Mouse (Mus musculus) midbrain, embryonic 16.5 days (tissue): Measurements from ENCODE around the gene Zbtb24. TPM values are rescaled to one million over a fixed set of nuclear protein-coding genes. Genes with fewer than 3 reads are reported as not detected.

Source experiments
- ATAC-seq: fragments of 200-750 bp; cut with Nextera tagmentation; 2 replicates; pipeline ENCODE4 v1.8.0; 2017; ENCODE audit warnings: moderate TSS enrichment
- H3K27ac ChIP-seq: fragments of 300-500 bp; sonication (generic); 2 replicates; pipeline ENCODE4 v1.5.1; 2014; ENCODE audit warnings: mild to moderate bottlenecking, low read length, mixed read lengths
- H3K27me3 ChIP-seq: fragments of 300-500 bp; sonication (generic); 2 replicates; pipeline ENCODE4 v1.6.1; 2014; ENCODE audit warnings: low read depth, low read length, mixed read lengths; ENCODE audit not compliant: control insufficient read depth, insufficient read depth
- H3K36me3 ChIP-seq: fragments of 300-500 bp; sonication (generic); 2 replicates; pipeline ENCODE4 v1.6.1; 2014; ENCODE audit warnings: mild to moderate bottlenecking, low read length, moderate library complexity, mixed read lengths; ENCODE audit not compliant: control insufficient read depth, insufficient read depth
- H3K4me1 ChIP-seq: fragments of 300-500 bp; sonication (generic); 2 replicates; pipeline ENCODE4 v1.6.1; 2014; ENCODE audit warnings: mild to moderate bottlenecking, low read length, mixed read lengths; ENCODE audit not compliant: control insufficient read depth, insufficient read depth
- H3K4me2 ChIP-seq: fragments of 300-500 bp; sonication (generic); 2 replicates; pipeline ENCODE4 v1.6.1; 2014; ENCODE audit warnings: mild to moderate bottlenecking, low read length, mixed read lengths
- H3K4me3 ChIP-seq: fragments of 300-500 bp; sonication (generic); 2 replicates; pipeline ENCODE4 v1.5.1; 2014; ENCODE audit warnings: low read depth, mild to moderate bottlenecking, low read length, moderate library complexity, mixed read lengths
- H3K9ac ChIP-seq: fragments of 300-500 bp; sonication (generic); 2 replicates; pipeline ENCODE4 v1.6.1; 2014; ENCODE audit warnings: low read depth, low read length, mixed read lengths
- H3K9me3 ChIP-seq: fragments of 300-500 bp; sonication (generic); replicated peaks from 2 replicates; pipeline ENCODE4 v1.6.1; 2014; ENCODE audit warnings: mild to moderate bottlenecking, low read length, mixed read lengths; ENCODE audit not compliant: control insufficient read depth, poor library complexity, severe bottlenecking
- WGBS: fragments of 180-500 bp; shearing (Covaris S2); extraction: QIAGEN DNeasy Blood & Tissue Kit; methylation state at CpG from one replicate; pipeline ENCODE4 v1.1.7; 2014; 5-methylcytosine and 5-hydroxymethylcytosine counted together
- polyA plus RNA-seq: library from polyadenylated mRNA; unstranded; fragments of >200 nt; fragmentation: Nextera tagmentation; extraction: Ambion mirVana; gene quantifications from 2 replicates; pipeline ENCODE4 v1.2.1, GENCODE M21; 2015

The Zbtb24 gene
- polyA plus RNA-seq, 1 experiment from 2014 or later, result 19.3 TPM

- no peak for ATAC-seq
- Histone ChIP-seq H3K27me3 (no peaks in the 10 kb centered on the region), H3K9ac (no peak overlapping the region), H3K9me3 (no peaks in the 10 kb centered on the region), H3K27ac (no peak overlapping the region), H3K4me1 (no peaks in the 10 kb centered on the region), H3K4me3 (no peak overlapping the region), H3K36me3 (no peaks in the 10 kb centered on the region), H3K4me2 (no peak overlapping the region)
- WGBS, result 77% methylated on average over 2 of the region's 2 CpGs
Observed at GRCm38 (mm10) chr10:41423681-41424080, 26.5 kb upstream of the Zbtb24 start.

GRCm38 (mm10) chr10:41426368-41426767 is 23.8 kb upstream of the Zbtb24 start:
- ATAC-seq, result no peak
- Histone ChIP-seq H3K4me2 (no peak overlapping the region), H3K9ac (no peak overlapping the region), H3K4me3 (no peak overlapping the region), H3K27ac (no peak overlapping the region), H3K36me3 (no peaks in the 10 kb centered on the region), H3K9me3 (no peaks in the 10 kb centered on the region), H3K27me3 (no peaks in the 10 kb centered on the region), H3K4me1 (no peaks in the 10 kb centered on the region)
- 64% methylated on average over 6 of the region's 6 CpGs for WGBS

GRCm38 (mm10) chr10:41434624-41435023 is 15.6 kb upstream of the Zbtb24 start:
- H3K4me3 ChIP-seq, result no peak overlapping the region

GRCm38 (mm10) chr10:41435141-41435540 is 15.0 kb upstream of the Zbtb24 start:
- H3K9ac ChIP-seq, result no peak overlapping the region
- no peak overlapping the region for H3K4me2 ChIP-seq
- H3K4me3 ChIP-seq, result no peak overlapping the region
- WGBS, result 46% methylated on average over 3 of the region's 3 CpGs
- no peak overlapping the region for H3K27ac ChIP-seq
- H3K9me3 ChIP-seq, result no peaks in the 10 kb centered on the region
- H3K27me3 ChIP-seq, result no peaks in the 10 kb centered on the region; the same call in 1 of the 2 replicates
- no peak for ATAC-seq
- H3K36me3 ChIP-seq, result no peaks in the 10 kb centered on the region
- no peaks in the 10 kb centered on the region for H3K4me1 ChIP-seq

More at GRCm38 (mm10) chr10:41434624-41435023, 15.6 kb upstream of the Zbtb24 start:
- Histone ChIP-seq H3K36me3 (no peaks in the 10 kb centered on the region), H3K4me2 (no peak overlapping the region), H3K27ac (no peak overlapping the region), H3K9me3 (no peaks in the 10 kb centered on the region), H3K4me1 (no peaks in the 10 kb centered on the region), H3K9ac (no peak overlapping the region), H3K27me3 (no peaks in the 10 kb centered on the region; the same call in 1 of the 2 replicates)
- no peak for ATAC-seq
- WGBS, result 26% methylated on average over 4 of the region's 4 CpGs

GRCm38 (mm10) chr10:41448216-41448615 is 2.0 kb upstream of the Zbtb24 start:
- Histone ChIP-seq H3K4me1 (peaks cover 22% of the 10 kb centered on the region), H3K27ac (no peak overlapping the region), H3K4me2 (no peak overlapping the region), H3K9ac (no peak overlapping the region), H3K27me3 (no peaks in the 10 kb centered on the region), H3K4me3 (no peak overlapping the region), H3K9me3 (no peaks in the 10 kb centered on the region), H3K36me3 (peaks cover 3% of the 10 kb centered on the region; the same call in 1 of the 2 replicates)
- no peak for ATAC-seq
- 81% methylated on average over 1 of the region's 1 CpGs for WGBS

- peak overlapping the region; percentile 86 for H3K27ac ChIP-seq
- peaks cover 3% of the 10 kb centered on the region; the same call in 1 of the 2 replicates for H3K36me3 ChIP-seq
- no peaks in the 10 kb centered on the region for H3K27me3 ChIP-seq
- H3K4me1 ChIP-seq, result peaks cover 28% of the 10 kb centered on the region
- peak overlapping the region; percentile 63 for H3K4me2 ChIP-seq
- peak overlapping the region; percentile 79 for H3K9ac ChIP-seq
- H3K9me3 ChIP-seq, result no peaks in the 10 kb centered on the region
- peak overlapping the region; percentile 64 for H3K4me3 ChIP-seq
- WGBS, result 6% methylated on average over 14 of the region's 14 CpGs
- peak; percentile 83 for ATAC-seq
Observed at GRCm38 (mm10) chr10:41449684-41450083, 499 bp upstream of the Zbtb24 start.

- peak overlapping the region; percentile 63 for H3K4me2 ChIP-seq
Observed at GRCm38 (mm10) chr10:41450780-41451522, 768 bp downstream of the Zbtb24 start.

GRCm38 (mm10) chr10:41451656-41452055 is 1.5 kb downstream of the Zbtb24 start:
- H3K9ac ChIP-seq, result no peak overlapping the region
- H3K27me3 ChIP-seq, result no peaks in the 10 kb centered on the region
- ATAC-seq, result no peak
- H3K36me3 ChIP-seq, result peaks cover 14% of the 10 kb centered on the region
- WGBS, result 97% methylated on average over 9 of the region's 9 CpGs
- H3K9me3 ChIP-seq, result no peaks in the 10 kb centered on the region
- H3K4me3 ChIP-seq, result no peak overlapping the region
- no peak overlapping the region for H3K4me2 ChIP-seq
- H3K4me1 ChIP-seq, result peaks cover 28% of the 10 kb centered on the region
- H3K27ac ChIP-seq, result no peak overlapping the region

More at GRCm38 (mm10) chr10:41450780-41451522, 768 bp downstream of the Zbtb24 start:
- Histone ChIP-seq H3K9me3 (no peaks in the 10 kb centered on the region), H3K4me3 (peak overlapping the region; percentile 64), H3K4me1 (peaks cover 28% of the 10 kb centered on the region), H3K36me3 (peaks cover 9% of the 10 kb centered on the region; the same call in 1 of the 2 replicates), H3K27me3 (no peaks in the 10 kb centered on the region), H3K27ac (no peak overlapping the region; the same call in 1 of the 2 replicates), H3K9ac (peak overlapping the region; percentile 79)
- peak; percentile 12; the same call in 1 of the 2 replicates for ATAC-seq
- WGBS, result 52% methylated on average over 18 of the region's 18 CpGs

GRCm38 (mm10) chr10:41452791-41453190 is 2.6 kb downstream of the Zbtb24 start:
- Histone ChIP-seq H3K27me3 (no peaks in the 10 kb centered on the region), H3K9ac (no peak overlapping the region), H3K27ac (no peak overlapping the region), H3K9me3 (no peaks in the 10 kb centered on the region), H3K4me3 (no peak overlapping the region), H3K36me3 (peaks cover 16% of the 10 kb centered on the region), H3K4me2 (no peak overlapping the region), H3K4me1 (peaks cover 28% of the 10 kb centered on the region)
- no peak for ATAC-seq
- 93% methylated on average over 3 of the region's 3 CpGs for WGBS
